Mouse (Mus musculus): ENCODE measurements around the gene B4galt1. TPM values are rescaled to one million over a fixed set of nuclear protein-coding genes. Genes with fewer than 3 reads are reported as not detected.

Gene B4galt1
- 10 to 100 TPM; 58.8 to 94.7 (median 64.4) TPM for total RNA-seq (2022)

DNA sequence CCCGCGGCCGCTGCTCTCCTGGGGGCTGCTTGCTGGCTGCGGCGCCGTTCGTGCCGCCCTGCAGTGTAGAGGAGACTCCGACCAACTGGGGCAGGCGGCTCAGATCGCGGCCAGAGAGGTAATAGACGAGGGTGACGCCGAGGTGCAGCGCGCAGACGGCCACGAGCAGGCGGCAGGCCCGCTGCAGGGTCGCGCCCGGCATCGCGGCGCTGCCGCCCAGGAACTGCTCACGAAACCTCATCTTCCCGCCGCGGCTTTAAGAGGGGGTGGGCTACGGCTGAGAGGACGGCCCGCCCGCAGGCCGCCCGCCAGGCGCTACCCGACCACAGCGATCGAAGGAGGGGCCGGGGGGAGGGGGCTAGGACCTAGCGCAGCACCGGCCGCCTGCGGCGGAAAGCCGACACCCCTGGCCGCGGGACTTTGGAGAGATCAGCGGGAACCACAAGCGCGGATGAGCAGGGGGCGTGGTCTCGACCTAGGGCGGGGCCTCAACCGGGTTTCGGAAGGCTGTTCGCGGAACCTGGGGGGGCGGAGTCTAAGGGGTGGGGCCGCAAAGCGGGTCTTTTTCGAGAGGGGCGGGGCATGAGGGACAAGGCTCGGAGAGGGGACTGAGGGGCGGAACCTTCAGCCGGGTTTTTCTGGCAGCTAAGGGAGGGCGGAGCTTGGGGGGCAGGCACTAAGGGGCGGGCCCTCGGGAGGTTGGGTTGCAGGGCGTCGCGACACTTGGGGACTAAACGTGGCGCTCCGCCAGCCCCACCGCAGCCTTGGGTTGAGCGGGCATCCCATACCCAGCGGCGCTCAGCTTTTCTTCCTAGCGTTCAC lies at the start of gene B4galt1:
Gene B4galt1, minus strand, starts transcription at position 441 of the 822 bp plus-strand sequence.
- DNase-seq = peak; percentile 98

- DNase-seq = no peak
These were observed 46.8 kb upstream of the B4galt1 start for GRCm38 (mm10) chr4:40900612-40901011.

- no peak for DNase-seq
These were observed 46.3 kb upstream of the B4galt1 start for GRCm38 (mm10) chr4:40900071-40900470.

DNA sequence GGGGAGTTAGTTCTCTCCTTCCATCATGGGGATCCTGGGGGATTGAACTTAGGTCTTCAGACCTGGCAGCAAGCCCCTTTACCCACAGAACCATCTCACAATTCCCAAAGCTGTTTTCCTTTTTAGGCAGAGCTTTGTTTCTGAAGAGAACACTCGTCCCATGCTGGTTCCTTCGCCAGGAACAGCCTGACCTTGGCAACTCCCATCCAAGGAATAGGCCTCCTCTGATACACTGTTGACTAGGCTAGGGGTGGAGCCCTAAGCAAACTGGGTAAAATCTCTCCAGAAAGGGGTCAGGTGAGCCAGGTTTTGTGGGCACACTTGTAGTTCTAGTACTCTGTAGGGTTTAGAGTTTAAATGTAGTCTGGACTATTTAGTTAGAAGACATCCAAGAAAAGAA lies 45.5 kb upstream of the B4galt1 start:
- no peak for DNase-seq

GRCm38 (mm10) chr4:40898476-40899044 lies 44.8 kb upstream of the B4galt1 start:
- DNase-seq = no peak

- no peak for DNase-seq
These were observed 41.8 kb upstream of the B4galt1 start for GRCm38 (mm10) chr4:40895646-40896045.

GRCm38 (mm10) chr4:40895118-40895517 lies 41.3 kb upstream of the B4galt1 start:
- DNase-seq = no peak

GRCm38 (mm10) chr4:40891206-40891605 lies 37.4 kb upstream of the B4galt1 start:
- no peak for DNase-seq

- no peak for DNase-seq
These were observed 36.2 kb upstream of the B4galt1 start for GRCm38 (mm10) chr4:40889983-40890382.

DNA sequence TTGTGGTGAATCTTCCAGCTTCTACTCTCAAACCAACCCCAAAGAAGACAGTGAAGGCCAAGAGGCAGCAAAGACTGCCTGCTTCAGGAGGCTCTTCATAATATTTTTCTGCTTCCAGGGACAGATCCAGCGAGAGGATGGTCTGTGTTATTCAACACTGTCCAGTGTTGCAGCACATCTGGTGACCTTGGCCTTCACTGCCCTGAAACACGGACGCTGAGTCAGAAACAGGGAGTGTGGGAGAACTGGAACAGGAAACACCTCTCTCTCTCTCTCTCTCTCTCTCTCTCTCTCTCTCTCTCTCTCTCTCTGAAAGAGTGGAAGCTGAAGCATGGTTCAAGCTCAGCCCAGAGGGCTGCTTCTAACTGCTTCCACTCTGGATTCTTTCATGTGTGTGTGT lies 35.4 kb upstream of the B4galt1 start:
- DNase-seq = peak; percentile 81

GRCm38 (mm10) chr4:40888839-40889238 lies 35.0 kb upstream of the B4galt1 start:
- DNase-seq = no peak

DNA sequence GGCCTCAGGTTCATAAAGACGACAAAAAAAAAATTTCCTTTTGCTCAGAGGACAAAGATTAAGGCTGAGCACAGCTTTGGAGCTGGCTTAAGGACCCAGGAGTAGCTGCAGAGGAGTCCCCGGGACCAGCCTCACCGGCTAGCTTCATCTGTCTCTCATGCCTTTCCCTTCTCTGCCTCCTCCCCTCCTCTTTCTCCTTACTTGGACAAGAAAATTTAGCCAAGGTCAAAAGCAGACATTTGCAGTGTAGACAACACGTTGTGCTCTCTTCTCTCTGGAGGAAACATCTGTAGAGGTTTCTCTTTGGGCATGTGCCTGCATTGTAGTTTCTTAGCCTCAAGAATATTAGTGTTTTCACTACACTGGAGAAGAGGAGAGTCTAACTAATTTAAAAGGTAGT lies 32.1 kb upstream of the B4galt1 start:
- no peak for DNase-seq

DNA sequence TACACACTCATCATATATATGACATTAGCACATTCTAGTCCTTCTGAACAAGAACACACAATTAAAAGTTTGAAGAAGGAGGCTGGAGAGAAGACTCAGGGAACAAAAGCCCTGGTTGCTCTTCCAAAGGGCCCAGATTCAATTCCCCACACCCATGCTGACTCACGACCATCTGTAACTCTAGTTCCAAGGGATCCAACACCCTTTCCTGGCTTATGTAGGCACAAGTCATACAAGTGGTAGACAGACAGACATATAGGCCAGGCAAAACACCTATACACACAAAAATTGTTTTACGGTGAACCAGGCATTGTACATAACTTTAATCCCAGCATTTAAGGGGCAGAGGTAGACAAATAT lies 31.3 kb upstream of the B4galt1 start:
- DNase-seq = no peak

GRCm38 (mm10) chr4:40884282-40885165 lies 30.7 kb upstream of the B4galt1 start:
- no peak for DNase-seq

DNA sequence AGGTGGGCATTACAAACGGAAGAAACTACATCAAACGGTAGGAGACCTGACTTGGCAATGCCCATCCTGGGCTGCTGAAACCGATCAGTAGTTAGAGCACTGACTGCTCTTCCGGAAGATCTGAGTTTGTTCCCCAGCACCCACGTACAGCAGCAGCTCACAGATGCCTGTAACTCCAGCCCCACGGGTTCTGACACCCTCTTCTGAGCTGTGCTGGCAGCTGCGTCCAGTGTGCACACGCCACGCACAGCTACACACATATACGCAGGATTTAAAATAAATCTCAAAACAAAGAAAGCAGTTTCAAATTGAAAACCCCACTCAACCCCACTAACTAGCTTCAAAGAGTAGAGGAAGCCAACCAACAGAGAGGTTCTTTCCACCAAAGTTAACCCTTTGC lies 29.4 kb upstream of the B4galt1 start:
- DNase-seq = no peak

DNA sequence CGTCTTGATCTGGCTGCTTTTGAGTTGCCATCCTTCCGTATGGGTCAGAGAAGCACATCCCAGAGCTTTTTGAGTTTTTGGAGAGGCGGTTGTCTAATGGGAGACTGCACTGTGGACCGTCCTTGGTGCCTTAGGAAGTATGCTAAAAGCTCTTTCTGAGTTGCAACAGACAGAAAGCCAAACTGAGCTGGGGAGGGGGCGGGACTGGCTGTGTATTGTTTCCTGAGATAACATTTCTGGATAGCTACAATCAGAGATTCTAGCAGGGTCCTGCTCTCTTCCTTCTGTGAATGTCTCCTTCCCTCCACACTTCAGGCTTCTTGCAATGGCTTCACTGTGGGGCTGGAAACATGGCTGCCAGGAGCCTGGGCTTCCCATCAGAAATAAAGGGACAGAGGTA lies 23.7 kb upstream of the B4galt1 start:
- no peak for DNase-seq

DNA sequence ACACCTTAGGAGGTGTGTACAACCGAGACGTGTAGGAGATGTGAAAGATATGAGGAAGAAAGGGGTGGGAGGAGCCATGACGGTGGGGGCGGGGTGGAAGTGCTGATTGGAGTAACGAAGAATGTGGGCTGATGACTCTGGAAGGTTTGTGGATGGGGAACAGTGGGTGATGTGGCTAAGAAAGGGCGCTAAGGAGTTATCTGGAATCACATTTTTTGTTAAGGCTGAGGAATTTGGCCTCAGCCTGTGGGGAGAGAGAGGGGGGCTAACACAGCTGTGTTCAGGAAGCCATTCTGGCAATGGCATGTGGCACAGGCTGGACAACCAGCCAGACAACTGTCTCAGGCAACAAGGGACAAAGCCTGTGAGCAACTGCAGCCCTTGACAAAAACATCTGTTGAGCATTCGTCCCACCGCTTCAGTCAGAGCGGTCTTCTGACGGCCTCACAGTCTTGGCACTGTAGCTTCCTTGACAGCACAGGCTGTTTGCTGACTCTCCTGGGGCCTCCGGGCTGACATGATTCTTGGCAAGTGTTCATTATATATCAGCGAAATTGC lies 23.1 kb upstream of the B4galt1 start:
- DNase-seq = no peak

DNA sequence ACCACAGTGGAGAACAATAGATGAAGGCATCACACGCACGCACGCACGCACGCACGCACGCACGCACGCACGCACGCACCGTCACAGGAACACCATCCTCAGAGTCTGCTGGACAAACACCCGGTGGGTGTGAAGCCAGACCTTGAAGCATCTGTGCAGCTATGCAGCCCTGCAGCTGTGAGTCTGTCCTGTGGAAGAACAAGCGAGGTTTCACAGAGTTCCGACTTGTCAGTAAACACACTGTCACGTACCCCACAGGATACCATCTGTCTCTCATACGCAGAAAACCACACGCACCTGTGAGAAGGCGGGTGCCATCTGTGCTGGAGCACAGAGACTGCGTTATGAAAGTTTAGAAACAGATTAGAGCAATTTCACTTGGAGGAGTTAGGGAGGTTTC lies 22.0 kb upstream of the B4galt1 start:
- no peak for DNase-seq

DNA sequence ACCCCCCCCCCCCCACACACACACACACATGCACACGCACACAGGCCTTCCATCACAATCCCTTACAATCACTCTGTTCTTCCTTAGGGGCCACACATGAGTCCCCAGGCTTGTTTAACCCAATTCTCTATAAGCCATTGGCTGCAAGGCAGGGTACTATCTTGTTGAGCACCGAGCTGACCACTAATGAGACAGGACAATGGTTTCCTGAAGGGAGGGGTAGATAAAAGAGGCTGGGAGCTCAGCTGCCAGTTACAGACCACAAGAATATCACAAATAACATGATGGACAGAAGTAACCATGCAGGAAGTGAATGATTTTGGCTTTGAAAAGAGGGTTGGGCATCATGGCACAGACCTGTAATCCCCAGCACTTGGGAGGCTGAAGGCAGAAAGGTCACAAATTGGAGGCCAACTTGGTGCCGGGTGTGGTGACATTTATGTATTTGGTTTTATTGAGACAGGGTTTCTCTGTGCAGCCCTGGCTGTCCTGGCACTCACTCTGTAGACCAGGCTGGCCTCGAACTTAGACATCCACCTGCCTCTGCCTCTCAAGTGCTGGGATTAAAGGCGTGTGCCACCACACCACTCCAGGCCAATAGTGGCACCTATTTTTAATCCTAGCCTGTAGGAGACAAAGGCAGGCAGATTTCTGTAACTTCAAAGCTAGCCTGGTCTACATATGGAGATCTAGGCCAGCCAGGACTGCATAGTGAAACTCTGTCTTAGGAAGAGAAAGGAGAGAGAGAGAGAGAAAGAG lies 21.2 kb upstream of the B4galt1 start:
- DNase-seq = no peak

GRCm38 (mm10) chr4:40874151-40874600 lies 20.4 kb upstream of the B4galt1 start:
- DNase-seq = no peak

DNA sequence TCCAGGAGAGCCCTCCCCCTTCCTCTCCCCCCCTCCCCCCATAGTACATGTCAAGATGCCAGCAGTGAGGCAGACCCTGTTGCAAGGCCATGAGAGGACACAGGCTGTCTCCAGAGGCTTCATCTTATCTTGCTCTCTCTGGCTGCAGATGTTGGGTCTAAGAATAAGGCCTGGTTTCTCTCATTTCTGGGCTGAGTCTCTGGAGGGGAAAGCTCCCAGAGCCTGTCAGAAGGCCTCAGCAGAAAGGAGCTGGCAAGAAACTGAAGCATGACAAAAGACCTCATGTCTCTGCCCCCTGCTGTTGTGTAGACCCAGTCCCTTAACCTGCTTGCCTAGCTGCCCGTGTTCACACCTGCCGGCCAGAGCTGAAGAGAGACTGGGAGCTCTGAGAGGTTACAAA lies 19.5 kb upstream of the B4galt1 start:
- DNase-seq = no peak

DNA sequence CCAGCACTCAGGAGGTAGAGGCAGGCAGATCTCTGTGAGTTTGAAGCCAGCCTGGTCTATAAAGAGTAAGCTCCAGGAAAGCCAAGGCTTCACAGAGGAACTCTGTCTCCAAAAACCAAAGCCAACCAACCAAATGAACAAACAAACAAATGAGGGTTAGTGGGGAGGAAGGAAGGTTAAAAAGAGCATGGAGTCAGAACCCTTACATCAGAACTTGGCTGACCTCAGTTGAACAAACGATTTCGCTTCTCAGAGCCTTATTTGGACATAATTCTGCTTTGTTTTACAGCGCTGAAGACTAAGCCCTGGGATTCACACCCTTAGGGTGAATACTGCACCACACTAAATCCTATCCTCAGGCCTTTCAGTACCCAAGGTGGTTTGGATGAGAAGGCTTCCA lies 18.3 kb upstream of the B4galt1 start:
- no peak for DNase-seq
